Mouse (Mus musculus) cerebellum, adult 2 months (tissue): ENCODE results near the gene Klhdc7a.

Experiments
- CTCF ChIP-seq: fragments of 200-500 bp; IDR thresholded peaks from 2 replicates; pipeline ENCODE4 v1.5.1; 2011; ENCODE audit warnings: low read depth, mild to moderate bottlenecking, control low read depth, low read length, moderate library complexity, borderline replicate concordance; ENCODE audit not compliant: insufficient read depth
- POLR2A ChIP-seq: fragments of 200-500 bp; IDR thresholded peaks from 2 replicates; pipeline ENCODE4 v1.6.1; 2011; ENCODE audit warnings: low read length, control low read depth, borderline replicate concordance; ENCODE audit not compliant: insufficient read depth

- TF ChIP-seq POLR2A (no peak), CTCF (no peak)
Measured at GRCm38 (mm10) chr4:139961816-139962215, 6.0 kb downstream of the Klhdc7a start.
